Mouse (Mus musculus) embryonic fibroblast, embryonic 13.5 days (primary cell): ENCODE results near the gene Odf3l2.

Source experiments
- CTCF ChIP-seq: IDR thresholded peaks from 2 replicates; pipeline ENCODE4 v1.5.1; 2011; ENCODE audit warnings: mild to moderate bottlenecking, control low read depth, low read length, moderate library complexity, borderline replicate concordance; ENCODE audit not compliant: insufficient read depth
- POLR2A ChIP-seq: IDR thresholded peaks from 2 replicates; pipeline ENCODE4 v1.6.1; 2011; ENCODE audit warnings: low read depth, mild to moderate bottlenecking, control low read depth, low read length, moderate library complexity

- TF ChIP-seq CTCF, result no peak
- TF ChIP-seq POLR2A, result no peak
Measured at GRCm38 (mm10) chr10:79668076-79668475, 22.5 kb upstream of the Odf3l2 start.
